Mouse (Mus musculus): ENCODE data around the gene Tnfsf11. TPM values are rescaled to one million over a fixed set of nuclear protein-coding genes. Genes with fewer than 3 reads are reported as not detected.

Gene Tnfsf11
- total RNA-seq (2021), result not detected
- long read RNA-seq, experiment 1, result 0 reads
- long read RNA-seq, experiment 2, result 0 reads

GRCm38 (mm10) chr14:78307286-78308237 lies at the start of gene Tnfsf11:
Tnfsf11 (minus strand) TSS chr14:78308043.
- no peak for DNase-seq

- no peak for DNase-seq
These were observed 48.9 kb upstream of the Tnfsf11 start for GRCm38 (mm10) chr14:78356764-78357163.

- no peak for DNase-seq
These were observed 47.5 kb upstream of the Tnfsf11 start for GRCm38 (mm10) chr14:78355381-78355780.

- DNase-seq, result no peak
These were observed 45.0 kb upstream of the Tnfsf11 start for GRCm38 (mm10) chr14:78352865-78353264.

GRCm38 (mm10) chr14:78351544-78351943 lies 43.7 kb upstream of the Tnfsf11 start:
- no peak for DNase-seq

- DNase-seq, result no peak
These were observed 39.9 kb upstream of the Tnfsf11 start for GRCm38 (mm10) chr14:78347715-78348114.

GRCm38 (mm10) chr14:78343007-78343406 lies 35.2 kb upstream of the Tnfsf11 start:
- no peak for DNase-seq

- no peak for DNase-seq
These were observed 34.3 kb upstream of the Tnfsf11 start for GRCm38 (mm10) chr14:78342146-78342545.

- no peak for DNase-seq
These were observed 25.5 kb upstream of the Tnfsf11 start for GRCm38 (mm10) chr14:78333341-78333740.

GRCm38 (mm10) chr14:78331368-78331767 lies 23.5 kb upstream of the Tnfsf11 start:
- no peak for DNase-seq

GRCm38 (mm10) chr14:78330576-78331300 lies 22.9 kb upstream of the Tnfsf11 start:
- DNase-seq, result no peak

- no peak for DNase-seq
These were observed 22.1 kb upstream of the Tnfsf11 start for GRCm38 (mm10) chr14:78329765-78330451.

GRCm38 (mm10) chr14:78323356-78323755 lies 15.5 kb upstream of the Tnfsf11 start:
- DNase-seq, result no peak

- no peak for DNase-seq
These were observed 15.1 kb upstream of the Tnfsf11 start for GRCm38 (mm10) chr14:78322916-78323315.

- DNase-seq, result no peak
These were observed 12.4 kb upstream of the Tnfsf11 start for GRCm38 (mm10) chr14:78320248-78320647.

GRCm38 (mm10) chr14:78319580-78319979 lies 11.7 kb upstream of the Tnfsf11 start:
- no peak for DNase-seq

GRCm38 (mm10) chr14:78319000-78319399 lies 11.2 kb upstream of the Tnfsf11 start:
- no peak for DNase-seq

- no peak for DNase-seq
These were observed 9.8 kb upstream of the Tnfsf11 start for GRCm38 (mm10) chr14:78317623-78318022.

- no peak for DNase-seq
These were observed 6.9 kb downstream of the Tnfsf11 start for GRCm38 (mm10) chr14:78300914-78301313.

- DNase-seq, result no peak
These were observed 15.2 kb downstream of the Tnfsf11 start for GRCm38 (mm10) chr14:78292687-78293086.

- DNase-seq, result no peak
These were observed 17.8 kb downstream of the Tnfsf11 start for GRCm38 (mm10) chr14:78289912-78290523.

GRCm38 (mm10) chr14:78288903-78289302 lies 18.9 kb downstream of the Tnfsf11 start:
- DNase-seq, result no peak
